Mouse (Mus musculus): ENCODE data around the gene Arpc4.

DNA sequence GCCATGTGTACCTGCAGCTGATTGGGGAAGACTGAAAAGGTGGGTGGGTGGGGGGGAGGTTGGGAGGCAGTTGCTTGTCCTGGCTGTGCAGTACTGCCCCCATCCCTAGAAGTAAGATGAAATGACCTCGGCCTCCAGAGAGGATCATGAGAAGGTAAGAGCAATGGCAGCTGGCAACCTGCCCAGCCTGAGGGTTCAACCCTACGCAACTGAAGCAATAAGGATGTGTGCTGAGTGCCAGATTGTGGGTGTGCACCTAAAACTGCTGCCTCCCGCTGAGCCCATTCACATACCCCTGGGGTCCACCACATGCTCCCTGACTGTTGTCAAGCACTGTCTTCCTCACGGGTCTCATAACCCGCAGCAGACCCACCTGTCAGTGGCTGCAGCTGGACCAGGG is 38.5 kb downstream of the Arpc4 start:
- TF ChIP-seq EP300 (IDR thresholded peaks at IDR 0.05; ENCODE audit: low read depth) (no peak), CTCF (IDR thresholded peaks at IDR 0.05; ENCODE audit: low read depth) (no peak)

All from heart, postnatal 0 days (tissue).